Mouse (Mus musculus): ENCODE data around the gene Snph. TPM values are rescaled to one million over a fixed set of nuclear protein-coding genes. Genes with fewer than 3 reads are reported as not detected.

Gene Snph
- polyA plus RNA-seq, 1 experiment from 2014 or later, result 0.60 TPM

- no peaks in the 10 kb centered on the region for H3K36me3 ChIP-seq (ENCODE audit: control insufficient read depth, insufficient read depth)
- no peaks in the 10 kb centered on the region for H3K4me1 ChIP-seq (replicated peaks; ENCODE audit: control insufficient read depth, insufficient read depth, low read length)
- no peak for TF ChIP-seq CTCF (IDR thresholded peaks at IDR 0.05; ENCODE audit: low read depth)
- ATAC-seq, result no peak
- H3K4me2 ChIP-seq (replicated peaks; ENCODE audit: low read depth), result no peak overlapping the region
- H3K9me3 ChIP-seq (ENCODE audit: control insufficient read depth), result no peaks in the 10 kb centered on the region
- WGBS, result 67% methylated on average over 3 of the region's 3 CpGs
- no peak overlapping the region for H3K27ac ChIP-seq (ENCODE audit: low read depth, low read length)
- no peaks in the 10 kb centered on the region for H3K27me3 ChIP-seq (replicated peaks; ENCODE audit: control insufficient read depth, insufficient read depth, low read length)
- H3K9ac ChIP-seq (ENCODE audit: low read depth, low read length), result no peak overlapping the region
- H3K4me3 ChIP-seq (ENCODE audit: low read depth, low read length), result no peak overlapping the region
Observed at GRCm38 (mm10) chr2:151573667-151574066, 58.7 kb downstream of the Snph start.

GRCm38 (mm10) chr2:151571873-151572700 is 60.3 kb downstream of the Snph start, which contains the start of gene Sdcbp2:
TSS of gene Sdcbp2 (plus strand) at chr2:151572622.
- Histone ChIP-seq H3K27me3 (replicated peaks; ENCODE audit: control insufficient read depth, insufficient read depth, low read length) (no peaks in the 10 kb centered on the region), H3K4me2 (replicated peaks; ENCODE audit: low read depth) (peak within 1 kb of the TSS; percentile 52), H3K36me3 (ENCODE audit: control insufficient read depth, insufficient read depth) (no peaks in the 10 kb centered on the region; the same call in 1 of the 2 replicates), H3K4me3 (ENCODE audit: low read depth, low read length) (0 out of 2 replicates have a peak within 1 kb of the TSS, but pooled peaks have one; percentile 4), H3K4me1 (replicated peaks; ENCODE audit: control insufficient read depth, insufficient read depth, low read length) (no peaks in the 10 kb centered on the region), H3K9me3 (ENCODE audit: control insufficient read depth) (no peaks in the 10 kb centered on the region), H3K9ac (ENCODE audit: low read depth, low read length) (no peak within 1 kb of the TSS), H3K27ac (ENCODE audit: low read depth, low read length) (peak within 1 kb of the TSS; percentile 37)
- ATAC-seq, result peak; percentile 97
- no peak for TF ChIP-seq CTCF (IDR thresholded peaks at IDR 0.05; ENCODE audit: low read depth)
- WGBS, result 40% methylated on average over 17 of the region's 17 CpGs

- no peak overlapping the region for H3K4me2 ChIP-seq (replicated peaks; ENCODE audit: low read depth)
- H3K9ac ChIP-seq (ENCODE audit: low read depth, low read length), result no peak overlapping the region
- H3K27ac ChIP-seq (ENCODE audit: low read depth, low read length), result no peak overlapping the region
- H3K4me1 ChIP-seq (replicated peaks; ENCODE audit: control insufficient read depth, insufficient read depth, low read length), result no peaks in the 10 kb centered on the region
- TF ChIP-seq CTCF (IDR thresholded peaks at IDR 0.05; ENCODE audit: low read depth), result no peak
- ATAC-seq, result no peak
- no peaks in the 10 kb centered on the region for H3K27me3 ChIP-seq (replicated peaks; ENCODE audit: control insufficient read depth, insufficient read depth, low read length)
- no peaks in the 10 kb centered on the region for H3K9me3 ChIP-seq (ENCODE audit: control insufficient read depth)
- no peak overlapping the region for H3K4me3 ChIP-seq (ENCODE audit: low read depth, low read length)
- WGBS, result 82% methylated on average over 2 of the region's 2 CpGs
- H3K36me3 ChIP-seq (ENCODE audit: control insufficient read depth, insufficient read depth), result no peaks in the 10 kb centered on the region; the same call in 1 of the 2 replicates
Observed at GRCm38 (mm10) chr2:151569452-151569851, 62.9 kb downstream of the Snph start.

- 89% methylated on average over 6 of the region's 6 CpGs for WGBS
- Histone ChIP-seq H3K36me3 (ENCODE audit: control insufficient read depth, insufficient read depth) (peaks cover under 1% of the 10 kb centered on the region; the same call in 1 of the 2 replicates), H3K9ac (ENCODE audit: low read depth, low read length) (no peak overlapping the region), H3K27me3 (replicated peaks; ENCODE audit: control insufficient read depth, insufficient read depth, low read length) (no peaks in the 10 kb centered on the region), H3K27ac (ENCODE audit: low read depth, low read length) (no peak overlapping the region), H3K4me2 (replicated peaks; ENCODE audit: low read depth) (no peak overlapping the region), H3K4me3 (ENCODE audit: low read depth, low read length) (no peak overlapping the region), H3K4me1 (replicated peaks; ENCODE audit: control insufficient read depth, insufficient read depth, low read length) (no peaks in the 10 kb centered on the region), H3K9me3 (ENCODE audit: control insufficient read depth) (no peaks in the 10 kb centered on the region)
- TF ChIP-seq CTCF (IDR thresholded peaks at IDR 0.05; ENCODE audit: low read depth), result no peak
- ATAC-seq, result no peak
Observed at GRCm38 (mm10) chr2:151566856-151567255, 65.5 kb downstream of the Snph start.

- no peak overlapping the region for H3K4me2 ChIP-seq (replicated peaks; ENCODE audit: low read depth)
- TF ChIP-seq CTCF (IDR thresholded peaks at IDR 0.05; ENCODE audit: low read depth), result no peak
- no peaks in the 10 kb centered on the region for H3K4me1 ChIP-seq (replicated peaks; ENCODE audit: control insufficient read depth, insufficient read depth, low read length)
- H3K27me3 ChIP-seq (replicated peaks; ENCODE audit: control insufficient read depth, insufficient read depth, low read length), result no peaks in the 10 kb centered on the region
- no peak overlapping the region for H3K9ac ChIP-seq (ENCODE audit: low read depth, low read length)
- no peak for ATAC-seq
- H3K27ac ChIP-seq (ENCODE audit: low read depth, low read length), result no peak overlapping the region
- H3K36me3 ChIP-seq (ENCODE audit: control insufficient read depth, insufficient read depth), result peaks cover 17% of the 10 kb centered on the region
- H3K9me3 ChIP-seq (ENCODE audit: control insufficient read depth), result no peaks in the 10 kb centered on the region
- WGBS, result 51% methylated on average over 3 of the region's 3 CpGs
- H3K4me3 ChIP-seq (ENCODE audit: low read depth, low read length), result no peak overlapping the region
Observed at GRCm38 (mm10) chr2:151564986-151565385, 67.4 kb downstream of the Snph start.

- H3K4me3 ChIP-seq (ENCODE audit: low read depth, low read length), result no peak overlapping the region
- 0 out of 2 replicates have a peak overlapping the region, but pooled peaks have one; percentile 22 for H3K4me2 ChIP-seq (replicated peaks; ENCODE audit: low read depth)
- H3K9me3 ChIP-seq (ENCODE audit: control insufficient read depth), result no peaks in the 10 kb centered on the region
- no peaks in the 10 kb centered on the region for H3K4me1 ChIP-seq (replicated peaks; ENCODE audit: control insufficient read depth, insufficient read depth, low read length)
- H3K9ac ChIP-seq (ENCODE audit: low read depth, low read length), result no peak overlapping the region
- WGBS, result 77% methylated on average over 1 of the region's 1 CpGs
- TF ChIP-seq CTCF (IDR thresholded peaks at IDR 0.05; ENCODE audit: low read depth), result no peak
- peak overlapping the region; percentile 88 for H3K27ac ChIP-seq (ENCODE audit: low read depth, low read length)
- no peaks in the 10 kb centered on the region for H3K27me3 ChIP-seq (replicated peaks; ENCODE audit: control insufficient read depth, insufficient read depth, low read length)
- ATAC-seq, result no peak
- H3K36me3 ChIP-seq (ENCODE audit: control insufficient read depth, insufficient read depth), result peaks cover 27% of the 10 kb centered on the region
Observed at GRCm38 (mm10) chr2:151564006-151564405, 68.4 kb downstream of the Snph start.
